Mouse (Mus musculus) CD4-positive helper T cell, adult 2 months (primary cell): ENCODE data around the gene Nubpl.

Experiments
- DNase-seq: peaks from one replicate; pipeline ENCODE4 v3.0.0-alpha.2; 2012; ENCODE audit warnings: low read depth, missing footprints, low spot score

Gene Nubpl

DNA sequence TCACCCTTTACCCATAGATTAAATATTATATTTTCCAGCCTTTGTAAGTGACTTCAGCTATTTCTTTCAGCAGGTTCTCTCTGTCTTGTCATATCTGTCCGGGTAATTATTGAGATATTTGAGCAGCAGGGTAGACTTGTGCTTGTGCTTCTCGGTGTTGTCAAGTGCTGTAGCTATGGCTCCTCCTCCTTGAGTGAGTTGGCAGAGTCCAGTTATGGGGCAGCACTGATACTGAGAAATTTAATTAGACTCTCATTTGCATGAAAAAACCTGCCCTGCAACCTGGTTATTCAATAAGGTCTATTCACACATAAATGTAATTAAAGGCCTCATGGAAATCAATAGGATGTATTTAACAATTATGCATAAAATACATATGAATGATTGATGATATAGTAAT lies 145.2 kb downstream of the Nubpl start:
- no peak for DNase-seq

GRCm38 (mm10) chr12:52247438-52247837 lies 149.9 kb downstream of the Nubpl start:
- DNase-seq: no peak

DNA sequence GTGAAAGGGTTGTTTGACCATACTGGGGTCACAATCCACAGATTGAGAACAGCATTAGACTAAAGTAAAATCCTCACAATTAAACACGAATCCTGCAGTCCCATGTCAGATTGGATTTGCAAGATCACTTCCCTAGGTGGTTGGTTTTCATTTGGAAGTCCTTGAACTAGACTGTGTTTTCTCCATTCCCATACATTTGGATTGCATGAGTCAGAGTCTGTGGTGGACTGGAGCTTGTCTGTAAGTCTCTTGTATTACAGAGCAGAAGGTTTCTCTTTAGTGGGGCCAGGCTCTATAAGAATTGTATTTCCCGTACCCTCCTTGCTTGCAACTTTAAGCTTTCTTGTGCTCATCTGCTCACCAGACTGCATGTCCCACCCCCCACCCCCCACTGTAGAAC lies 151.0 kb downstream of the Nubpl start:
- DNase-seq: no peak

DNA sequence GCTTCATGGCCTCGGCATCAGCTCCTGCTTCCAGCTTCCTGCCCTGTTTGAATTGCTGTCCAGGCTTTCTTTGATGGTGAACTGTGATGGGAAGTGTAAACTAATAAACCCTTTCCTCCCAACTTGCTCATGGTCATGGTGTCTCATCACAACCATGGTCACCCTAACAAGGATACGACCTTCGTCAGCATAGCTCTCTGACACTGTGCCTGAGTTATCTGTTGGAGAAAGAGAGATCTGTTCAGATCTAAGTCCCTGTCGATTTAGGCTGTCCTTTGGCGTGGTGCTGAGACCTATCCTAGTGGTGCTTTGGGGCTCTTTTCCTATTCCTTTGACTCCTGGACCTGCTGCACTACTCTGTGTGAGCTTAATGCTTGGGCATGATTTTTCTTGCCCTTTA lies 156.6 kb downstream of the Nubpl start:
- DNase-seq: no peak

- DNase-seq: no peak
Measured at GRCm38 (mm10) chr12:52268131-52268530, 170.6 kb downstream of the Nubpl start.

- DNase-seq: no peak
Measured at GRCm38 (mm10) chr12:52272828-52273227, 175.3 kb downstream of the Nubpl start.

- DNase-seq: no peak
Measured at GRCm38 (mm10) chr12:52276320-52276719, 178.8 kb downstream of the Nubpl start.

GRCm38 (mm10) chr12:52281232-52281631 lies 183.7 kb downstream of the Nubpl start:
- DNase-seq: no peak

- no peak for DNase-seq
Measured at GRCm38 (mm10) chr12:52284471-52284870, 186.9 kb downstream of the Nubpl start.

- no peak for DNase-seq
Measured at GRCm38 (mm10) chr12:52286802-52287201, 189.3 kb downstream of the Nubpl start.

GRCm38 (mm10) chr12:52288537-52288936 lies 191.0 kb downstream of the Nubpl start:
- DNase-seq: no peak

DNA sequence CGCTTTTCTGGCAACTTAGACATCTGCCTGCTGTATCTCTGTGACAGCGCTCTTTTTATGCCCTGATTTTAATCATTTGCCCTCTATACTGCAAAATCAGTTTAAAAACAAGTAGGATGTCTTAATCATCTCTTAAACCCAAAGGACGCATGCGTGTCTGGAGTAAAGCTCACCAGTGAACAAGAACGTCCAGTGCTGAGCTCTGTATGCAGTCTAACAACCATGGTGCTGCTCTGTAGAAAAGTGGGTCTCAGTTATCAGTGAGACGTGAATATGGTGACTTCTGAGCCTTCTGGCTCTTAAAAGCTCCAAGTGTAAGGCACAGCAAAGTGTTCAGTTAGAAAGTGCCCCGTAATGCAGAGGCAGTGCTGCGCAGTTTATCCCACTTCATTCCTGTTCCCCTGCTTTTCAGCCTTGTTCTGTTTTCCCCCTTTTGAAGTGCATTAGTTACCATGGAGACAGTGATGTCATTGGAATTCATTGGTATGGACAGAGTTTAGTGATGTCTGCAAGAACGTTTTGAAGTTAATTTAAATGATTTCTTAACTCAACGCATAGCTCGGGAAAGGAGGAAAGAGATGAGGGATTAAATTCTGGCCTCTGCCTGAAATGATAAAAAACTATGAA lies 191.5 kb downstream of the Nubpl start:
- no peak for DNase-seq

- no peak for DNase-seq
Measured at GRCm38 (mm10) chr12:52289594-52289993, 192.1 kb downstream of the Nubpl start.

DNA sequence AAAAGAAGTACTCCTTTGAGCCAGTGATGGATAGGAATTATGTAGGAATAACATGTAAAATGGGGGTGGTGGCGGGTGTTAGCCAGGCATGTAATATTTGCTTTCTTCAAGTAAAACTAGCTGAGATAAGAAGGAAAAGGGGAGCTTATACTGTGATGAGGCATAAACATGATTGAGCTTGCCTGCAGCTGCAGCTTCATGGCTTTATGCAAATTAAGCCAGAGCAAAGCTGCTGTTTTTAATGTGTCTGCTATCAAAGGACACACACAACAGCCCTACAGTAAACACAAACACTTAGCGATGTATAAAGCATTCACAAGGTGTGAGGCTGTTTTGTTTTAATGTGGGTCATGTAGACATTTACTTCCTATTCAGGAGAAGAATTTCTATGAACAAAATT lies 196.4 kb downstream of the Nubpl start:
- no peak for DNase-seq

DNA sequence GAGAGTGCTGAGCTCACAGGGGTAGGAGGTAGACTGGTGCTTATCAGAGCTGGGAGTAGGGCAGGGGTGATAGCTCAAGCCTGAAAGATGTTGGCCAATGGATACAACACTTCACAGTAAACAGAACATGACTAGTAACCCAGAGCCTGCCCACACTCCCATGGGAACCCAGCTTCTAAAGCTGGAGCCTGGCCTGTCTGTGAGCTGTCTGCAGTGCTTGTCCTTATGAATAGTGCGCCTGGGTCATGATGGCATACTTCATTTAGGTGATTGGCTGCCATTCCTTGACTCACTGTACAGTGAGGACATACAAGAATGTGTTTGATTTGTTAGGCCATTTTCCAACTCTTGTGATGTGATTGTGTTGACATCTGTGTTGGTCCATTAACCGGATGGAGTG lies 200.5 kb downstream of the Nubpl start:
- no peak for DNase-seq

DNA sequence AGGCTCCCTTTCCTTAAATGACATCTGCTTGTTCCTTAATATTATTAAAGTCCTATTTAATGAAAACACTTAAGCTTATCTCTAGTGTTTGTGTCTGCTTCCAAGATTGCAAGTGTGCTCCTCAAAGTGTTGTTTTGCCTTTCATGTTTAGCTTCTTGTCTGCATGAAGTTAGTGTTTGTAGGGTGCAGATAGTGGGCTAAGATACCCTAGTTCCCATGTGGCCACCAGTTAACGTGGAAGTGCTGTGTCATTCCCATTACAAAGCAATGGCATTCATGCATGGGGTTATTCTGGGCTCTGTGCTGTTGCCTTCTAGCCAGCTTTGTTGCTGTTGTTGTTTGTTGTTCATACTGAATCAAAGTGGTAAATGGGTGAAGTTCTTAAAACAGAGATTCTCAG lies 201.1 kb downstream of the Nubpl start:
- DNase-seq: no peak

- no peak for DNase-seq
Measured at GRCm38 (mm10) chr12:52302961-52303360, 205.4 kb downstream of the Nubpl start.

GRCm38 (mm10) chr12:52306348-52306747 lies 208.8 kb downstream of the Nubpl start:
- no peak for DNase-seq

DNA sequence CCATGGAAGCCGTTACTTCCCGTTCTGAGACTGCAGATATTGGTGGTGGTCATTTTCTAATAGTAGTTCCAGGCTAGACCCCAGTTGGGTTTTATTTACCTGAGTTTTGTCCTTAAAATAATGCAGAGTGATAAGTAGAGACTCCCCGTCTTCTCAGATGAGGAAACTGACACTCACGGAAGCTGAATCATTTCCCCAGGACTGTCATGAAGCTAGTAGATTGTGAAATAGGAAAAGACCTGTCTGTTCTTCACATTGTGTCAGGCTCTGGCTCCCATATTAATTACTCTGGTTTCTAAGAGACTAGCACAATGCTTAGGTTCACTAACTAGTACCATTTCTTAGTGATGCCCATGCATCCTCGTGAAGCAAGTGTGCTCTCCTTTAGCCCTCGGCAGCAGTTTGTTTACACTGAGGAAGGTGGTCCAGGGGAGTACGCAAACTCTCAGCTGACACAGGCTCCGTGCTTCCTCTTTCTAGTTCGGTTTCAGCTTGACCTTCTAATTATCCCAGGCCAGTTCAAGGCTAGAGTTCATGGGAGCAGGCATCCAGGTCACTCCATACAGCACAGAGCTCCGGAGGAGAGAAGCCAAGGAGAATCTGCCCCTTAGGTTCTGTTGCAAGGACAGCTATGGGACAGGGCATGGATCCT lies 209.9 kb downstream of the Nubpl start:
- DNase-seq: no peak

DNA sequence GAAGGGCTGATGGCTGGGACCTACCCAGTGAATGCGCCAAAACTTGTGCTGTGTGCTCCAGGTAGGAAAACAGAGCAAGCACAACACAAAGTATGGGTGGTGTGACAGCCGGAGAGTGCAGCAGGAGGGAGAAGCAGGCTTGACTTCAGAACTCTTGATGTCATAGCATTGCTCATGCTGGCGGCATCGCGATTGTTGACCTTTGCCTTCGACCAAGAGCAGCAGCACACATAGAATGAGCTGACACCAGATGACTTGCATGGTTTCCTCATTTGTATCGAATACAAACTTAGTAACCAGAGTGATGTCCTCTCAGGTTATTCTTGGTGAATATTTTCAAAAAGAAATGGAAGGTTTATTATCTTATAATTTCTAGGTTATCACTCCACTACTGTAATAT lies 211.1 kb downstream of the Nubpl start:
- no peak for DNase-seq

GRCm38 (mm10) chr12:52314818-52315217 lies 217.3 kb downstream of the Nubpl start:
- no peak for DNase-seq

- DNase-seq: no peak
Measured at GRCm38 (mm10) chr12:52317635-52318034, 220.1 kb downstream of the Nubpl start.

DNA sequence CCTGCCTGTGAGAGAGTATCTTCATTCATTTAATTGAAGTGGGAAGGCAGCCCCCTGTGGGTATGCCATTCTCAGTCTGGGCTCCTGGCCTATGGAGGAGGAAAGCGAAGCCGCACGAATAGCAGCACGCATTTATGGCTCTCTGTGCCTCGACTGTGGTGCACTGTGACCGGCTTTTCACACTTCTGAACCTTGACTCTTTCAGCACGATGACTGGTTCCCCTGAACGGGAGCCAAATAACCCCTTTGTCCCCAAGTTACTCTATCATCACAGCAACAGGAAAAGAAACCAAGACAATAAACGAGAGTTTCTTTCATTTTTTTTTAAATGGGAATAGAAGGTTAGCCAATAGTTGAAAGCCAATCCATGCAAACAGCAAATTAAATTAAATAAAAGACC lies 220.9 kb downstream of the Nubpl start:
- no peak for DNase-seq

GRCm38 (mm10) chr12:52319156-52319555 lies 221.6 kb downstream of the Nubpl start:
- DNase-seq: no peak
